Mouse (Mus musculus) left cerebral cortex, adult 2 months (tissue): Measurements from ENCODE around the gene Hba-a2. TPM values are rescaled to one million over a fixed set of nuclear protein-coding genes. Genes with fewer than 3 reads are reported as not detected.
A peak's percentile ranks its signal among the peaks of the same experiment; 100 is the strongest.
"Not testable (repeated sequence)": the region's sequence is repeated elsewhere in the genome, so short reads cannot be mapped to it uniquely, and the experiment has no call there.

ENCODE experiments used
- DNase-seq, 2 experiments: peaks; one replicate each; pipeline ENCODE4 v3.0.0; 2021 to 2022; ENCODE audit warnings: low spot score in 2 of 2, mixed read lengths in 1 of 2; ENCODE audit errors: extremely low spot score in 1 of 2
- H3K27ac ChIP-seq: fragments of 200-600 bp; 2 replicates; pipeline ENCODE4 v1.8.1; 2022
- H3K4me3 ChIP-seq: fragments of 200-600 bp; 2 replicates; pipeline ENCODE4 v1.8.1; 2022
- CTCF ChIP-seq: fragments of 200-600 bp; IDR thresholded peaks from 2 replicates; pipeline ENCODE4 v1.8.1; 2022; ENCODE audit warnings: antibody characterized with exemption, mild to moderate bottlenecking, moderate library complexity
- intact Hi-C: fragments of 180-260 bp; cut with DNase I; formaldehyde crosslinking; loops from one replicate; pipeline ENCODE4 v1.15.1; 2025
- total RNA-seq, 2 experiments: library from RNA; stranded (reverse); gene quantifications; 2 replicates each; pipeline ENCODE4 v1.2.3; 2021

The Hba-a2 gene
- total RNA-seq, 2 experiments from 2014 or later, result 271 to 300 TPM

- intact Hi-C loops, result no loop called here
- Histone ChIP-seq H3K4me3 (no peak overlapping the region), H3K27ac (no peak overlapping the region)
- no peak for TF ChIP-seq CTCF
- no peak for DNase-seq
These were observed 11.1 kb upstream of the Hba-a2 start for GRCm38 (mm10) chr11:32285031-32285775.

DNA sequence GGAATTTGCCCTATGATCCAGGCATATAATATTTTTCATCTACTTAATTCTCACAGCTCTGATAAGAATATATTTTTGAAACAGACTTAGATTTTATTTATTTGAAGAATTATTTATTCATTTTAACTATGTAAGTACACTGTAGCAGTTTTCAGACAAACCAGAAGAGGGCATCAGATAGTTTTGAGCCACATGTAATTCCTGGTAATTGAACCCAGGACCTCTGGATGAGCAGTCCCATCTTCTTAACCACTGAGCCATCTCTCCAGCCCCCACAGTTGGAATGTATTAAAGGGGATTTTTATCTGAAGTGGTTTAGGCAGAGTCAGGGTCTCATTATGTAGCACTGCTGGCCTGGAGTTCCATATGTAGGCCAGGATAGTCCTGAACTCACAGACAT is 10.4 kb upstream of the Hba-a2 start:
- H3K4me3 ChIP-seq, DNase-seq, intact Hi-C loops, H3K27ac ChIP-seq: not testable (repeated sequence)
- TF ChIP-seq CTCF, result peak; percentile 25

DNA sequence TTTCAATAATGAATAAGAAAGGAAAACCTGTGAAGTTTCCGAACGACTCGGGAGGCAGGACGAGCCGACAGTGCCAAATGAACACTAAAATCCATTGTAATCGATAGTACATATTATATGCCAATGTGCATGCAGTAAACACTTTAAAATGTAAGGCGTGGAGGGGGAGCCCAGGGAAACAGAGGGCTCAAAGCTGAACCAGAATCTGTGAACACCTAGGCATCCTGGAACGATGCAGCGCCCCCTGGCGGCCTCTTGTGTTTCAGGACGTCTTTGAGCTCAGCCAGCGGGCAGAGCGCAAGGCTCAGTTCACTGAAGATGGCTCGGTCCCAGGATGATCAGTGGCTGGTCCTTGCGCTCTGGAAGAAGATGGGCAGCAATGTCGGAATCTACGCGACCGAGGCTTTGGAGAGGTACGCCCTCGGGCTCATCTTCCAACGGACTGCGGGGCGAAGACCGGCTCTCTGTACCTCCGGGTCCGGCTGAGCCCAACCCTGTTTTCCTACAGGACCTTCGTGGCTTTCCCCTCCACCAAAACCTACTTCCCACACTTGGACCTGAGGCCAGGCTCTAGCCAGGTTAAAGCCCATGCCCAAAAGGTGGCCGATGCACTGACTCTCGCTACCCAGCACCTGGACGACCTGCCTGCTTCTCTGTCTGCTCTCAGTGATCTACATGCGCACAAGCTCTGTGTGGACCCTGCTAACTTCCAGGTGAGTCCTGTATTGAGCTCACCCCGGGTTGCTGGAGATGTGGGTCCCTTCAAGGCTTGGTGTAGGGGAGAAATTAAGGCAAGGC is 9.4 kb upstream of the Hba-a2 start, which contains the start of gene Hbq1b:
Hbq1b (plus strand) TSS at position 271 of the 798 bp plus-strand sequence.
- intact Hi-C loops, H3K27ac ChIP-seq: not testable (repeated sequence)
- DNase-seq, result peak; percentile 72 to 80
- peak; percentile 79 for TF ChIP-seq CTCF
- H3K4me3 ChIP-seq, result peak within 1 kb of the TSS; percentile 34

GRCm38 (mm10) chr11:32287493-32287825 is 8.8 kb upstream of the Hba-a2 start:
- H3K27ac ChIP-seq, result no peak overlapping the region
- intact Hi-C loops, result no loop called here
- H3K4me3 ChIP-seq, result no peak overlapping the region; the same call in 1 of the 2 replicates
- TF ChIP-seq CTCF, result no peak
- no peak for DNase-seq

- intact Hi-C loops, H3K4me3 ChIP-seq, H3K27ac ChIP-seq, DNase-seq: not testable (repeated sequence)
These were observed 3.5 kb upstream of the Hba-a2 start for GRCm38 (mm10) chr11:32292819-32293218.

DNA sequence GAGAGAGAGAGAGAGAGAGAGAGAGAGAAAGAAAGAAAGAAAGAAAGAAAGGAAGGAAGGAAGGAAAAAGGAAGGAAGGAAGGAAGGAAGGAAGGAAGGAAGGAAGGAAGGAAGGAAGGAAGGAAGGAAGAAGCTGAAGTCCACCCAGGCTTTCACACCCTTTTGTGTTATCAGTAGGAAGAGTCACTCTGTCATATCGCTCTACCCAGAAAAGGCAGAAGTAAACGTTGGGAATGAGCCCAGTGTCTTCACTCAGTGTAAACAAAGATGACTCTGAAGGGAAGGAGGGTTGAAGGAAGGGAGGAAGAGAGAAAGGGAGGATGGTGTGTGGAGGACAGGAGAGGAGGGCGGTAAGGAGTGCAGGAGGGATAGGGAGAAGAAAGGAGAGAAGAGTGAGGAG is 2.8 kb upstream of the Hba-a2 start:
- intact Hi-C loops, H3K4me3 ChIP-seq, H3K27ac ChIP-seq, DNase-seq: not testable (repeated sequence)

DNA sequence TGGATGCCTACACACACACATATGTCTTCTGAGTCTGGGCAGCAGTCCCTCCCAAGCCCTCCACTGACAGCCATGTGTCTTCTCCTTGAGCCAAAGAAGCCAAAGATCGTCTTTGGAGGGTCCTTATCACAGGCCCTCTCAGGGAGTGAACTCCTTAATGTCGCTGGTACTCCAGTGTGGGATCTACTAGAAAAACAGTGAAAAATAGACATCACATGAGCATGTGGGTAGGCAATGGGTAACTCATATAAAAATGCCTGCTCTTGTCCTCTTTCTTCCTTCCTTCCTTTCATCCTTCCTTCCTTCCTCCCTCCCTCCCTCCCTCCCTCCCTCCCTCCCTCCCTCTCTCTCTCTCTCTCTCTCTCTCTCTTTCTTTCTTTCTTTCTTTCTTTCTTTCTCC is 1.1 kb downstream of the Hba-a2 start:
- intact Hi-C loops, DNase-seq: not testable (repeated sequence)

GRCm38 (mm10) chr11:32297866-32298531 is 1.7 kb downstream of the Hba-a2 start:
- TF ChIP-seq CTCF, result no peak
- no peak for DNase-seq
- intact Hi-C loops, result no loop called here

More for the DNA sequence above, 1.1 kb downstream of the Hba-a2 start:
- not testable (repeated sequence) for H3K4me3 ChIP-seq, H3K27ac ChIP-seq

DNA sequence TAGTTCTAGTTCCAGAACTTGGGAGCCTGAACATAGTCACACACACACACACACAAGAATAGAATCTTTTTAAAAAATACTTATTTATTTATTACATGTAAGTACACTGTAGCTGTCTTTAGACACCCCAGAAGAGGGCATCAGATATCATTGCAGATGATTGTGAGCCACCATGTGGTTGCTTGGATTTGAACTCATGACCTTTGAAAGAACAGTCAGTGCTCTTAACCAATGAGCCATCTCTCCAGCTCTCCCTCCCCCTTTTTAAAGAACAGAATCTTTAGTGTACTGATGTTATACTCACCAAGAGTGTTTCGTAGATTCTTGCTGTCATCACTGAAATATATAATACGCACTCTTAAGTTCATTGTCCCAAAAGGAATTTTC is 2.2 kb downstream of the Hba-a2 start:
- Histone ChIP-seq H3K27ac (no peak overlapping the region), H3K4me3 (no peak overlapping the region)
- intact Hi-C loops, result no loop called here
- TF ChIP-seq CTCF, result no peak
- DNase-seq, result no peak

More at GRCm38 (mm10) chr11:32297866-32298531, 1.7 kb downstream of the Hba-a2 start:
- Histone ChIP-seq H3K4me3 (no peak overlapping the region), H3K27ac (no peak overlapping the region)

DNA sequence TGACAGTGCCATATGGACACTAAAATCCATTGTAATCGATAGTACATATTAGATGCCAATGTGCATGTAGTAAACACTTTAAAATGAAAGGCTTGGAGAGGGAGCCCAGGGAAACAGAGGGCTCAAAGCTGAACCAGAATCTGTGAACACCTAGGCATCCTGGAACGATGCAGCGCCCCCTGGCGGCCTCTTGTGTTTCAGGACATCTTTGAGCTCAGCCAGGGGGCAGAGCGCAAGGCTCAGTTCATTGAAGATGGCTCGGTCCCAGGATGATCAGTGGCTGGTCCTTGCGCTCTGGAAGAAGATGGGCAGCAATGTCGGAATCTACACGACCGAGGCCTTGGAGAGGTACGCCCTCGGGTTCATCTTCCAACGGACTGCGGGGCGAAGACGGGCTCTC is 3.6 kb downstream of the Hba-a2 start, which contains the start of gene Hbq1a:
Hbq1a (plus strand) TSS at position 205 of the 400 bp plus-strand sequence.
- DNase-seq, result peak; percentile 57 to 63
- intact Hi-C loops, result loop anchor here (5.0 kb wide), 1 partner anchor 118 kb away; no protein-coding TSS in a partner anchor
- H3K4me3 ChIP-seq, result 0 out of 2 replicates have a peak within 1 kb of the TSS, but pooled peaks have one; percentile 11
- peak; percentile 80 for TF ChIP-seq CTCF
- H3K27ac ChIP-seq, result not testable (repeated sequence)

GRCm38 (mm10) chr11:32300279-32301267 is 4.3 kb downstream of the Hba-a2 start:
- H3K4me3 ChIP-seq, result 0 out of 2 replicates have a peak overlapping the region, but pooled peaks have one; percentile 11
- TF ChIP-seq CTCF, result no peak
- intact Hi-C loops, result loop anchor here (5.0 kb wide), 1 partner anchor 118 kb away; no protein-coding TSS in a partner anchor
- H3K27ac ChIP-seq, result no peak overlapping the region
- DNase-seq, result no peak
